Mouse (Mus musculus): Measurements from ENCODE around the gene Chml. TPM values are rescaled to one million over a fixed set of nuclear protein-coding genes. Genes with fewer than 3 reads are reported as not detected.

The Chml gene
- polyA plus RNA-seq (2012), result 14.6 and 15.6 TPM in 2 replicates

DNA sequence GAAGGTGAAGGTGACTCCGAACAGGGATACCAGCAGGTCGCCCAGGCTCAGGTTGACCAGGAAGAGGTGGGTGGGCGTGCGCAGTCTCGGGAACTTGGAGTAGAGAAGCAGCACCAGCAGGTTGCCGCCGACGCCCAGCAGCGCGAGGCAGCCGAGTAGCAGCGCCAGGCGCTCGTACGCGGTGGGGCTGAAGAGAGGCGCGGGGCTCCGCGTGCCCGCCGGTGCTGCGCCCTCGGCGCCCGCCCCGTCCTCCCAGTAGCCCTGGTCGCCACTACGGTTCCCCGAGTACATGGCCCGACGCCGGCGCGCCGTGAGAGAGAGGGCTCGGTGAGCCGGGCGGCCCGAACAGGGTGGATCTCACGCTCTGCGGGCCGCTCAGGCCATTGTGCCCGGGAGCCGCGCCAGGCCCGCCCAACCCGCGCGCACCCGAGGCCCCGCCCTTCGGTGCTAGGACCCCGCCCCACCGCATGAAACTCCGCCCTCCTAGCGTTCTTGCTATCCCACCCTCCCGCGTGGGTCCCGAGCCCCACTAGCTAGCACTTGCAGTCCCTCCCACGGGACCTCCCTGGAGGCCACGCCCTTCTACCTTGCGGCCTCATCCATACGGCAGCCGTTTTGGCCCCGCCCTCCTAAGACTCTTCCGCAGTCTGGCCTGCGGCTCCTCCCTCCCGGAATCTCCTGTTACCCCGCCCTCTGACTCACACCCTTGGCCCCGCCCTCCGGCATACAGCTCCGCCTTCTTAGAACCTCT is at the start of gene Chml, which contains the start of gene Opn3:
Chml (minus strand) TSS at position 656 of the 751 bp plus-strand sequence.
Opn3 (minus strand) TSS at position 531 of the 751 bp plus-strand sequence.

DNA sequence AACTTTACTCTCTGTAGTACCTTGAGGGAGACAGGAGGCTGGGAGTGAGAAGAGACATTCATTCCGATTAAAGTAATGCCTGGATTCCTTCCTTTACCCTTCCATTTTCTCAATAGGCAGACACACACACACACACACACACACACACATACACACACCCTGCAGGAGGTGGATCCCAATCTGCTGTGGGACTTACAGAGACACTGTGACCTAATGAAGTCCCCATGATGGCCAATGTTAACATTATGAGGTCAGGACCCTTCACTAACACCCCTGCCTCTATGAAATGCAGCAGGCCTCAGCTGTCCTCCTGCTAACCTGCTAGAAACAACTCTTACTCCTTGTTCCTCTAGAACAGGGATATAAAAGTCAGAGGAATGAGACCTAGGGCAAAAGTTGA is 5.6 kb upstream of the Chml start, which contains the start of gene Wdr64:
Wdr64 (plus strand) TSS at position 301 of the 400 bp plus-strand sequence.

Other genes with a start within 250 kb of the Chml start
- gene Rgs7, start 200.4 kb downstream of the Chml start, polyA plus RNA-seq (2012), result not detected in 2 replicates
- gene Kmo, start 72.5 kb downstream of the Chml start, polyA plus RNA-seq (2012), result 0.13 and 1.3 TPM in 2 replicates
- 12.9 and 13.3 TPM in 2 replicates for gene Fh1, start 67.3 kb downstream of the Chml start, polyA plus RNA-seq (2012)
- 0.84 and 1.2 TPM in 2 replicates for gene Opn3, start 125 bp downstream of the Chml start, polyA plus RNA-seq (2012)
- gene Wdr64, start 5.7 kb upstream of the Chml start, polyA plus RNA-seq (2012), result not detected in 2 replicates
- 2.1 and 2.5 TPM in 2 replicates for gene Exo1, start 187.7 kb upstream of the Chml start, polyA plus RNA-seq (2012)
- not detected in 2 replicates for gene Gm38100, start 227.4 kb upstream of the Chml start, polyA plus RNA-seq (2012)